Mouse (Mus musculus) retina, postnatal 7 days (tissue): ENCODE data around the gene Pigf.

Source experiments
- DNase-seq: peaks from one replicate; pipeline ENCODE4 v3.0.0-alpha.2; 2012; ENCODE audit warnings: low read depth, low spot score

Gene Pigf

DNA sequence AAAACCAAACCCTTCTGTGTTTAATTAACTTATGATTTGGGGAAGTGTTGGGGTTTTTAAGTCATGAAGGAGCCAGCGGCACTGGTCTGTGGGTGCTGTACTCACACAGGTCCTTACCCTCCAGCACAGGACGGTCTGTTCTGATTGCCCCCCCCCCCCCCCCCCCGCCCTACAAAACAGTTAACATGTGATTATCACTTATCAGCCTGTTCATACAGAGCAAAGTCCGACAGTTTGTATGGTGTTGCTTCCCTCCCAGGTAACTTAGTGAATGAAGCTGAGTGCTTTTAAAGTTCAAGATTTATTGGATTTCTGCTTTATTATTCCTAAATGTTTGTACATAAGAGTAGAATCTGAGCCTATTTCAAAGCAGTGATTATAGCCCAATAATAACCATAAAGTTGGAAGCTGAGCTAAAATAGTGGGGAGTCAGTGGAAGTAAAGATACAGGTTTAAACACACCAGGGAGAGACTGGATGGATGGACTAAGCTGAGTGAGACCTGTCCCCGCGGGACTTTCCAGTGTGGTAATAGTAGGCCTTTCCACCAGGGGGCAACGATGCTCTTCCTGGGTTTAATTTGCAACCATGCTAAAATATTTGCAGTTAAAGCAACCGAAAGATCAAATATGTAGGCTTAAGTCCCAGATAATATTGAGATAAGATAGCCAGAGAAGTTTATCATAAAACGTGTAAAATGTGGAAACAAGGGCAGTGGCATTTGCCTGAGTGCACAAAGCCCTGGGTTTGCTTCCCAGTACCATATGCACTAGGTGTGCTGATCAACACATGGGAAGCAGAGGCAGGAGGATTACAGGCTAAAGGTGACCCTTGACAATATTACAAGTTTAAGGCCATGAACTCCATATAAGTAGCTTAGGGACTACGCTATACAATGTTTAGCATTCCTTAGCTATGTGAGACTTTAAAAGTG, 11.2 kb upstream of the Pigf start:
- no peak for DNase-seq

DNA sequence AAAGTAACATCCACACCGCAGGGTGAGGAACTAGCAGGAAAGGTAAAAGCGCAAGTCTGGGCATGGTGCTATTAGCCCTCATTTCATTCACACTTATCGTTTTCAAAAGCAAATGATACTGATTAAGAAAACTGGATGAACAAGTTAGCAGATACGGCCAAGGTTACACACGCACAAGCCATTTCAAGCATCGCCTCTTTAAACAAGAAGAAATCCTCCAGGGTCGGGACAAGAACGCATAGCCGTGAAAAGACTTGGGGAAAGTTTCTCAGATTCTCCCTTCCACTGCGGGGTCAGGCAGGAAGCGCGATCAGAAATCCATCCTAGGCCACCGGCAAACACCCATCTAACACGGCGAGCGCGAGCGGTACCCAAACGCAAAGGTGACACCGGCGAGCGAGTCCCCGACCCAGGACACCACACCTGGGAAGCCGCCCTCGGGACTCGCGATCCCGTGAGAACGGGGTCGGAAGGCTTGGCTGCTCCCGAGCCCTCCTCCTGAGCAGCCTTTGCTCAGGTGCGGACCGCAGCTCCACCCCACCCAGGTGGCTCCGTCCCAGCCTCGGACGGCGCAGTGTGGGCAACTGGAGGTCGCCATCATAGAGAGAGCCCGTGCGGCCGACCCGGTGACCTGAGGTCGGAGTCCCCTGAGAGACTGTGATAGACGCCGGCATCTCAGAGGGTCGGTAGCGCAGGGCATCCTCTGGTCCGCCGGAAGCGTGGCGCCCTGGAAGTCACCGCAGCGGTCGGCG, 539 bp downstream of the Pigf start:
- DNase-seq, result no peak

DNA sequence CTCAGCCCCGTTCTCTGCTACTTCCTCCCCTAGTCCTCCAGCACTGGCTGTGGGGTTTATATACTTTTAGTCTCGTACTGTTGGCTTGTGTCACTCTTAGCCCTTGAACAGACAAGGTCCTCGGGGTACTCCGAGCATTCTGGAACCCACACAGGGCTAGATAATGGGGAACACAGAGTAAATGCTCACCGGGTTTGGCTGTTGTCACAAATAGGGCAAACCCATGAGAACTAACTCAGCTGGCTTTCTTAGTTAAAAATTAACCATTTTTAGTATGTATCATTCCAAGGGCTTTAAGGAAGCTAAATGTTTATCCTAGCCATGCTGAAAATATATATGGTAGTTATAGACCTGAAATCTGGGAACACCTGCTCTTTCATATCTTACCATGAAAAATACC, 5.5 kb downstream of the Pigf start:
- no peak for DNase-seq

DNA sequence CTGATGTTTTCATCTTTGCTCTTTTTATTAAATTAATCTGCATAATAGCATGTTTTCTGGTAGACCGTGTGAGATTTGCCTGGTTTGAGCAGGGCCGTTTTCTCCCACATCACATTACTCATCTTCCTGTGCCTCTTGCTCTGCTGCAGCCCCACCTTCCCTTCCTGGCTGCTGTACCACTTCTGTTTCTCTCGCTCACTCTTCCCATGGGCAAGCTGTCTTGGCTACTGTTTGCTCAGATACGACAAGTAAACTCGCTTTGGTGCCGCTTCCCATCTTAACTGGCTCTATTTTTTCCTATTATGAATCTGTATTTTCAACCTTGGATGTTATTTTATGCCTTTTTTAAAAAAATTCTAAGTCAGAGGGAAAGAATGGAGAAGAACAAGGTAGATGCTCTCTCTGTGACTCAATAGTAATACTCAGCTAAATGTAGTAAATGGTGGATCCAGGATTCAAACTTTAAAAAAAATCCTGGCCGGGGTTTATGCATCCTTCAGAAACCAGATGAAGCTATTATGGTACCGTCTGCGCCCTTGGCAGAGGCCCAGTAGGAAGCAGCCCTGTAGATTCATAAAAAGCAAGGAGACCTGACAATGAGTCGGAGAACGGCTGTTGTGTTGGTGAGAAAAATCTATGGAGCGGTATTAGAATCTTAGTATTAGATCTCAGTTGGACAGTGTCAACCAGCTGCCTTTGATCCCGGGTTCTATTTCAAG, 13.7 kb downstream of the Pigf start:
- DNase-seq, result no peak

DNA sequence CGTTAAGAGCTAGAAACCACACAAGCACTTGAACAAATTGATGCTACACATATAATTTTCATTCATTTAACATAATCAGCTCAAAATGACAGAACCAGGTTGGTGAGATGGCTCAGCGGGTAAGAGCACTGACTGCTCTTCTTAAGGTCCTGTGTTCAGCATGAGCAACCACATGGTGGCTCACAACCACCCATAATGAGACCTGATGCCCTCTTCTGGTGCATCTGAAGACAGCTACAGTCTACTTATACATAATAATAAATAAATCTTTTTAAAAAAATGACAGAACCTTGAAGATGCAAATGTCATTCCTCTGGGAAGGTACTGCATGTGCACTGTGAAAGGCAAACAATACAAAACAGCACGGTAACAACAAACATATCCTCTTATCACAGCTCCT, 16.3 kb downstream of the Pigf start:
- DNase-seq, result no peak

DNA sequence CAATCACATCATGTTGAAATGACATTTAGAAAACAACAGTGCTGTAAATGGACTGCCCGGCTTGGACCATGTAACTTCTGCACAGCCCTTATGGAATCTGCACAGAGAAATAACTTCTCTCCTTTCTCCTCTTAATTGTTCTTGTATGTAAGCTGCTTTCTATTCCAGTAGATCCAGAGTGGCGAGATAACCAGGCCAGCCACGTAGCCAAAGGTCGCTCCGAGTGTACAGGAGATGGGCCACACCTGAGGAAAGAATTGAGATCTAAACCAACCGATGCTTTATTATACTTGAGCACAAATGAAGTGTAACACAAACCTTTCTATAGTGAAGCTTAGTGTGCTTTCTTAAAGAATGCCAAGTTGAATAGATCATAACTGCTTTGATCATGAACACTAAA, 27.9 kb downstream of the Pigf start:
- DNase-seq, result no peak

DNA sequence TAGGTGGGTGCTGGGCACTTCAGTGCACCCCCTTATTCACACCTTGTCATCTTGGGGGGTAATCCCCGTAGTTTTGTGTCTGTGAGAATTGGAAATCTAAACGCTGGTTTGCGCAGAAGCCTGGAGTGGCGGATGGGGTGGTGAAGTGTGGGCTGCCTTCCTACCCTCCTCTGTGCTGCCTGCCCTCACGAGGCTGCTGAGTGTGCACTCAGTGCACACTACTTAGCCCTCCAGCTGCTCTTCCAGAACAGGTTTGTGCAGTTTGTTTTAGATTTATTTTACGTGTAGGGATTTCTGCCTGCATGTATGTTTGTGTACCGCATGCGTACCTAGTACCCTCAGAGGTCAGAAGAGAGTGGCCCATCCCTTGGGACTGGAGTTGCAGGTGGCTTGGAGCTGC, 33.9 kb downstream of the Pigf start:
- DNase-seq, result no peak

DNA sequence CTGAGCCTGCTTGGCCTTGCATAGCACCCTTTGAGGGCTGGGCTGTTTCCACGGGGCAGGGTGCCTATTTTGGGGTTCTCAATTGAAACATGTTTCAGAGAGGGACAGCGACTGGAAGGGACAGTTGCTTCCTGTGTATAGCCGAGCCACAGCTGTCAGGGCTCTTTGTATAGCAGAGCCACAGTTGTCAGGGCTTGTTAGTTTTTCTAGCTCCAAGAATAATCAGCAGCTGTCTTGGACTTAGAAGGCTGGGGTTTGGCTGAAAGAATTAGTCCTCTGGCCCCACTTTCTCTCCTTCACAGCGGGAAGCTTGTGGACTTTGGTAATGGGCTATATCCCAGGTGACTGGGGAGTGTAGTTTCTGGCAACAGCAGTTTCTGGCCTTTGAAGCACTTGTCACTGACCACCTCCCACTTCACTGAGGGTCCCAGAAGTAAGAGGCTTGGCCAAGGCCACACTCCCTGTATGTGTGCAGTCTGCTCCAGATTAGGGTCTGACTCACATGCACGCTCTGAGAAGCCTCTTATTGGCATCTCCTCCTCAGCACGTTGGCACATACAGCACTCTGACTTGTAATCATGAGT, 36.5 kb downstream of the Pigf start:
- DNase-seq, result no peak

DNA sequence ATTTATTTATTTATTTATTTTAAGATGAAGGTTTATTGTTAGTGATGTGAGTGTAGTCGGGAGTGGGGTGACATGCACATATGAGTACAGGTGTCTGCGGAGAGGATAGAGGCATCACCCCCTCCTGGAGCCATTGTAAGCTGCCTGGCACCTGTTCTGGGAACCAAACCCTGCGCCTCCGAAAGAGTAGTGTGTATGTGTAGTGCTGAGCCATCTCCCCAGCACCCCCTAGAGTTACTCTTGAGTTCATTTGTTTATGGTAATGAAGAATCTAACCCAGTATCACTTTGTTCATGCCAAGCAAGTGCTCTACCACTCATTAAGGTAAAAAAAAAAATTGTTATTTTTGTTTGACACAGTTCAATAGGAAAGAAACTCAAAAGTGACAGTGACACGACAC, 37.0 kb downstream of the Pigf start:
- no peak for DNase-seq

DNA sequence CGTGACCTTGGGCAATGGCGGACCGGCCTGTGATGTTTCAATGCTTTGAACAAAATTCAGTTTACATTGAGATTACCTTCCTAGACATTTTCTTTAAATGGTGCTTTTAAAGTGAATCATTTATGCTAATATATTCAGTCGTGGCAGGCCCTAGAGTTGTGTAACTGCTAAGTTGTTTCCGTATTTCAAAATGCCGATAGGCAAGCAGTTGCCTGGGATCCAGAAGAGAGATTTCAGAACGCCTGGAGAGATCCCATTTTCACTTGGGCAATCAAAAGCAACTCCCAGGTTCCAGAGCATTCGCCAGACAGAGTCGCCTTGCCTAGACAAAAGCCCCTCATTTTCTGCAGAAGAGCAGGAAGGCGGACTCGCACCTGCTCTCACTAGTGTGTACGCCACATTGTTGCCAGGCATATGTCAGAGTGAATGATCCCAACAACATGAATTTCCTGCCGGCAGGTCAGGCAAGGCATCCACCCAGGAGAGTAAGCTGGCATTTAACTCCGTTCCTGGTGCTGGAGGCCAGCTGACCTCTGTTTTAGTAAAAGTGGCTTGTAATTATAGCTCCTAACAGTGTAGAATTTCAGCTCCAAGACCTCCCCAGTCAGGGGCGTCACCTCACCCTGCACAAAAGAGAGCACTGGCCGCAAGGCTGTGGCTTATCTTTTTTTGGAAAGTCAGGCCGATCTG, 38.6 kb downstream of the Pigf start:
- no peak for DNase-seq

DNA sequence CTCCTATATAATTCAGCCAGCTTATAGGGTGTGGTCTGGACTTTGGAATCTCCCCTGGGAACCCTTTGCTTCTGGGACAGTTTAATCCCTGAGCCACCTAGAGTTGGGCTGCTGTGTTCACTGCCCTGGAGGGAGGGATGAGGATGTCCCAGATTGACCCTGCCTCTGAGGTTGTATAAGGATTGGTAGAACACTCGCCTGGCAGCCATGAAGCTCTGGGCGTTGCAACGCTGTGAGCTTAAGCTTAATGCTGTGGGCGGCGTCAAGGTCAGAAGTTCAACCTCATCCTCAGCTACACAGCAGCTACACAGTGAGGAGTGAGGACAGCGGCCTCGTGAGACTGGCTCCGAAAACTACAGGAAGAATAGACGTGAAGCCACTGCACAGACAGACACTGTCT, 42.7 kb downstream of the Pigf start:
- DNase-seq, result no peak

DNA sequence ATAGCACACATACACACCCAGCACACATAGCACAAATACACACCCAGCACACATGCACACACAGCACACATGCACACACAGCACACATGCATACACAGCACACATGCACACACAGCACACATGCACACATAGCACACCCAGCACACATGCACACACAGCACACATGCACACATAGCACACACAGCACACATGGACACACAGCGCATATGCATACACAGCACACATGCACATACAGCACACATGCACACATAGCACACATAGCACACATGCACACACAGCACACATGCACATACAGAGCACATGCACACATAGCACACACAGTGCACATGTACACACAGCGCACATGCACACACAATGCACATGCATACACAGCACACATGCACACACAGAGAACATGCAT, 43.5 kb downstream of the Pigf start:
- DNase-seq, result no peak

DNA sequence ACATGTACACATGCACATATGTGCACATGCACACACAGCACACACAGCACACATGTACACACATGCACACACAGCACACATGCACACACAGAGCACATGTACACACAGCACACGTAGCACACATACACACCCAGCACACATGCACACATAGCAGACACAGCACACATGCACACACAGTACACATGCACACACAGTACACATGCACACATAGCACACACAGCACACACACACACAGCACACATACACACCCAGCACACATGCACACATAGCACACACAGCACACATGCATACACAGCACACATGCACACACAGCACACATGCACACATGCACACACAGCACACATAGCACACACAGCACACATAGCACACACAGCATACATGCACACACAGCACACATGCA, 44.0 kb downstream of the Pigf start:
- no peak for DNase-seq

DNA sequence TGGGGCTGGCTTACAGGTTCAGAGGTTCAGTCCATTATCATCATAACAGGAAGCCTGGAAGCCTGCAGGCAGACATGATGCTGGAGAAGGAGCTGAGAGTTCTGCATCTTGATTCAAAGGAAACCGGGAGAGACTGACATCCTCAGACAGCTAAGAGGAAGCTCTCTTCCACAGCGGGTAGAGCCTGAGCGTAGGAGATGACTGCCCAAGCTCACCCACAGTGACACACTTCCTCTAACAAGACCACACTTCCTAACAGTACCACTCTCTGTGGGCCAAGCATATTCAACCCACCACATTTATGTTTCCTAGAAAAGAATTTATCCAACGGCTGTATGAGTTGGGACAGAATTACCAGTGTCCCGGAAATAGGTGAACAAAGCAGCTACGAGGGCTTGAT, 46.7 kb downstream of the Pigf start:
- no peak for DNase-seq

DNA sequence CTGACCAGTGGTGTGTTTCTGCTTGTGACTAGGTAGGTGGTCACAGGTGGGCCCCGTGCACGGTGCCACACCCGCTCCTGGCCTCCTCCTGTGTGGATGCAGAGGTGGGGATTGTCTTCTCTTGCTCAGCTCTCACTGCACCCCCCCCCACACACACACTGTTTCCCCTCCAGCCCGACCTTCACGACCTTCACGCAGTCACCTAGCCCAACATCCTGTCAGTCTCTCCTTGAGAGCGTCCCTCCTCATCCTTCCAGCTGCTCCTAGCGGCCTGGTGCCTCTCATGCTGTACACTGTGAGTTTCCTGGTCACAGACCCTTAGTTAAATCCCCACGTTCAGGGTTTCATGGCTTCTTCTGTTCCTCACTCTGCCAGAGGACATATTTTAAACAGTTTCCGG, 48.8 kb downstream of the Pigf start:
- no peak for DNase-seq

DNA sequence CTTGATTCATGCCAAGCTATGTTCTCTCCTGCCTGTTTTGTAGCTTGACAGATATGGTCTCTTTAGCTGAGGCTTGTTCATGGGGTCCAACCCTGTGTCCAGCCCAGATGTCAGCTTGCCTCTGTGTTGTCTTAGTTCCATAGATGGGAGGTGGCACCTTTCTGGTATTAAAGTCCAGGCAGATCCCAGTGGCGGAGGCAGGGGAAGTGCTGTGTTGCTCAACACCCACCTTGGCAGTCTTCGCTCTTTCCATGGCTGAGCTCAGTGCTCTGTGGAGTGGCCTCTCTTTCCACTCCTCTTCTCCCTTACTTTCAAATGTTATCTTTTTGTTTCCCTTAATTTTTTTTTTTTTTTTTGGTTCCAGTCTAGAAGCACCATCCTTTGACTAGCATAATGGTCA, 52.1 kb downstream of the Pigf start:
- no peak for DNase-seq

DNA sequence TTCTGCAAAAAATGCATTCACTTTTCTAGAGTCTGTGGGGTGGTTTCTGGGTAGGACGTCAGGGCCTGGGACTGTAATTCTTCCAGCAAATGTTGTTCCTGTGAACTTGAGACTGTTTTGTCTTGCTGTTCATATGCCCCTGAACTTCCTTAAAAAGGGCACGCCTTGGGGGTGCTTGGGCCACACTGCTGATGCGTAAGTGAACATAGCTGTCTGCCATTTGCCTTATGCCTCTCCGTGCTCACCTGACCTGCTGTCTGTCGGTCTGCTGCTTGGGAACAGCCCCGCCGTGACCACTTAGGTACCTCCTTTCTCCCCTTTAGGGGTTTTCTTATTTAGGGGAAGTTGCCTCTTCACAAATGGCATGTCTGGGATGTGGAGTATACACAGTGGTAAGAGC, 53.3 kb downstream of the Pigf start:
- no peak for DNase-seq

DNA sequence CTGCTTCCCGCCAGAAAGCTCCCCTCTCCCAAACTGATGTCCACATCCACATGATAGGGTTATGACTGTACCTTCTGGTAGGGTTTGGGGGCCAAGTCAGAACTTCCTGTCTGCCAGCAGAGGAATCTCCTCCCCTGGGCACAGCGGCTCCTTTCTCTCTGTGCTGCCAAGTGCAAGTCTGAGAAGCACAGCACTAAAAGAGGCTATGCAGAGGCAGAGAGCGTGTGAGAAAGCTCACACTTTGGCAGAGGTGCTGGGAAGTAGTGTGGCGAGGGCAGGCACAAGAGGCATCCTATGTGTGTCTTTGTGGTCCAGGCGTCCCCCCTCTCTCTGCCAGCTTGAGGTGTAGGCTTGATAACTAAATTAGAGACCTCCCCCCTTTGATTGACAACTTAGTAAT, 54.2 kb downstream of the Pigf start:
- no peak for DNase-seq

DNA sequence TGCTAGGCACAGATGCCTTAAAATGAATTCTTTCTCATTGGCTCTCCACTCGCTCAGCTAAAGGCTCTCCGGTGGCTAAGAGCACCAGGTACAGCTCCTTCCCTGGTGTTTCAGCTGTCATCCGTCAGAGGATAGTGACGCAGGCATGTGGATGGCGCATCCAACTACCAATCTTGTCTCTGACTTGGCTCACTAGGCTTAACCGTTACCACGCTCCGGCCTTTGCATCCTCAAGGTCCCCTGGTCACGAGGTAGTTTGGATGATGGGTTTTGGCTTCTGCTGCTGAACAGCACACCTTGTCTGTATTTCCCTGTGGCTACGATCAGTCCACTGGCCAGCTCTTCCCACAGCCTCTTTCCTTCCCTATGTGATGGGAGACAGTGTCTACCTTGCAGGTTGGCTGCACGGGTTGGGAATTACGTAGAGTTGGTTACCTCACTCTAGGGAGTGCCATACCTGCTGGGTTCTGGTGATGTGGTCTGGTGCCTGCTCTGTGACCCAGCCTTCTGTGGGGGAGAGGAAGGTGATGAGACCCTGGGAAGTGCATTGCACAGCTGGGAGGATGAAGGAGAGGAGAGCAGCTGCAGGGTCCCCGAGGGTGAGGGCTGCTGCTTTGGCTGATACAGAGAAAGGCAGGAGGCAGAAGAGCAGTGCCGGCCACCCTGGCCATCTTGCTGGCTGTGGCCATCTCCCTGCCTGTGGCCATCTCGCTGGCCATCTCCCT, 55.0 kb downstream of the Pigf start:
- no peak for DNase-seq

DNA sequence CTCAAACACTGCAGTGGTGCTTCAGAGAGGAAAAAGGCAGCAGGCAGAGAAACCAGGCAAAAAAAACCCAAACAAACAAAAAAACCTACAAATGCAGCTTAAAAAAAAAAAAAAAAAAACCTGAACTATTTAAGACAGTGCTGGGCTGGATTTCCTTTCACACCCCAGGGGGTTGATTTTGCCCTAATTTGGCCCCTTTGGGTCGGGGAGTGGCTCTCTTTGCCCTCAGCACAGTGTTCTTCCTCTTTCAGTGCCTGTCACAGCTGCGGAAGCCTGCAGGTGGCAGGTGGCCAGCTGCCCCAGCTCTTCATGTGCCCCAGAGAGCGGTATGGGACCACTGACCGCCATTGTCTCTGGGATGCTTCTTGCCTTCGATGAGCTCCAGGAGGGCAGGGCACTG, 55.6 kb downstream of the Pigf start:
- no peak for DNase-seq

DNA sequence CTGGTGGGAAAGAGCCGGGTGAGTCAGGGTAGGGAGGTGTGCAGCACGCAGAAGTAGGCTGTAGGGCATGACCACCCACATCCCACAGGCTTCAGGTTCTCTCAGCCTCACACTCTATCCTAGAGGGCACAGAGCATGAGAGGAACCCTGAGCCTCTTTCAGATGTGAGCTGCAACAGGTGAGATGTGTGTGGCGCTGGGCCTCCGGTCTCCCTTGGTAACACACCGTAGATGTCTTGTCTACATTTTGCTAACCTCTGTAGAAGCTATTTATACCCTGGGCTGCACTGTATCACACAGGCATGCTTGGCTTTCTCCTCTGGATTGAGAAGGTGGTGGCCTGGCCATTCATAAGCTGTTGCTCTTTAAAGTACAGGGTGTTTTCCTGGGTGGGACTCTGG, 56.6 kb downstream of the Pigf start:
- DNase-seq, result no peak
